Mouse (Mus musculus) heart, postnatal 0 days (tissue): ENCODE data around the gene Sash3. TPM values are rescaled to one million over a fixed set of nuclear protein-coding genes. Genes with fewer than 3 reads are reported as not detected.

Experiments
- ATAC-seq: fragments of 200-750 bp; cut with Nextera tagmentation; 2 replicates; pipeline ENCODE4 v1.8.0; 2017; ENCODE audit warnings: low read depth, moderate number of reproducible peaks, moderate library complexity; ENCODE audit not compliant: insufficient read depth
- DNase-seq: peaks from one replicate; pipeline ENCODE4 v3.0.0-alpha.2; 2016; ENCODE audit warnings: low spot score
- H3K27ac ChIP-seq: fragments of 300-500 bp; sonication (generic); 2 replicates; pipeline ENCODE4 v1.5.1; 2014; ENCODE audit warnings: low read depth, mild to moderate bottlenecking
- H3K27me3 ChIP-seq: fragments of 300-500 bp; sonication (generic); 2 replicates; pipeline ENCODE4 v1.6.1; 2014; ENCODE audit warnings: low read length, mixed read lengths; ENCODE audit not compliant: control insufficient read depth, insufficient read depth
- H3K36me3 ChIP-seq: fragments of 300-500 bp; sonication (generic); replicated peaks from 2 replicates; pipeline ENCODE4 v1.6.1; 2014; ENCODE audit warnings: low read length, mixed read lengths; ENCODE audit not compliant: control insufficient read depth, insufficient read depth
- H3K4me1 ChIP-seq: fragments of 300-500 bp; sonication (generic); 2 replicates; pipeline ENCODE4 v1.6.1; 2014; ENCODE audit warnings: antibody characterized with exemption; ENCODE audit not compliant: control insufficient read depth, insufficient read depth
- H3K4me2 ChIP-seq: fragments of 300-500 bp; sonication (generic); 2 replicates; pipeline ENCODE4 v1.6.1; 2014; ENCODE audit warnings: low read depth, mild to moderate bottlenecking, low read length, moderate library complexity
- H3K4me3 ChIP-seq: fragments of 300-500 bp; sonication (generic); 2 replicates; pipeline ENCODE4 v1.5.1; 2014; ENCODE audit warnings: low read depth, low read length
- H3K9ac ChIP-seq: fragments of 300-500 bp; sonication (generic); replicated peaks from 2 replicates; pipeline ENCODE4 v1.6.1; 2014; ENCODE audit warnings: low read depth, low read length, mixed read lengths
- H3K9me3 ChIP-seq: fragments of 300-500 bp; sonication (generic); replicated peaks from 2 replicates; pipeline ENCODE4 v1.6.1; 2016; ENCODE audit warnings: low read length; ENCODE audit not compliant: control insufficient read depth
- CTCF ChIP-seq: IDR thresholded peaks from 2 replicates; pipeline ENCODE4 v1.5.1; 2016; ENCODE audit warnings: antibody characterized with exemption, control low read depth, low read depth
- EP300 ChIP-seq: IDR thresholded peaks from 2 replicates; pipeline ENCODE4 v1.6.1; 2016; ENCODE audit warnings: antibody characterized with exemption, low read depth
- WGBS: fragments of 180-500 bp; shearing (Covaris S2); extraction: QIAGEN DNeasy Blood & Tissue Kit; methylation state at CpG from one replicate; pipeline ENCODE4 v1.1.7; 2014; 5-methylcytosine and 5-hydroxymethylcytosine counted together
- polyA plus RNA-seq: library from polyadenylated mRNA; unstranded; fragments of >200 nt; fragmentation: Nextera tagmentation; extraction: Ambion mirVana; gene quantifications from 2 replicates; pipeline ENCODE4 v1.2.1, GENCODE M21; 2015
- total RNA-seq: library from RNA; depleted of rRNA; stranded (reverse); fragments of >200 nt; gene quantifications from 2 replicates; pipeline ENCODE4 v1.2.3, GENCODE M21; 2014; ENCODE audit warnings: low replicate concordance; rRNA removed

The Sash3 gene
- total RNA-seq (0.61 and 5.7 TPM in 2 replicates), polyA plus RNA-seq (0.52 and 0.67 TPM in 2 replicates)

- DNase-seq (no peak), ATAC-seq (no peak)
- H3K4me3 ChIP-seq, result peak within 1 kb of the TSS; percentile 18; the same call in 1 of the 2 replicates
- no peaks in the 10 kb centered on the region for H3K27me3 ChIP-seq
- no peaks in the 10 kb centered on the region for H3K36me3 ChIP-seq
- no peaks in the 10 kb centered on the region for H3K9me3 ChIP-seq
- no peak for TF ChIP-seq EP300
- no peak for TF ChIP-seq CTCF
- H3K27ac ChIP-seq, result 0 out of 2 replicates have a peak within 1 kb of the TSS, but pooled peaks have one; percentile 7
- 65% methylated on average over 4 of the region's 4 CpGs for WGBS
- H3K4me1 ChIP-seq, result no peaks in the 10 kb centered on the region
- H3K4me2 ChIP-seq, result no peak within 1 kb of the TSS
- no peak within 1 kb of the TSS for H3K9ac ChIP-seq
Measured at GRCm38 (mm10) chrX:48146262-48146661, at the start of gene Sash3. Sash3 (plus strand) TSS chrX:48146436.

GRCm38 (mm10) chrX:48096580-48096979 lies 49.7 kb upstream of the Sash3 start:
- Histone ChIP-seq H3K9ac (no peak overlapping the region), H3K27ac (no peak overlapping the region), H3K4me2 (no peak overlapping the region), H3K36me3 (no peaks in the 10 kb centered on the region), H3K27me3 (no peaks in the 10 kb centered on the region), H3K9me3 (no peaks in the 10 kb centered on the region), H3K4me1 (no peaks in the 10 kb centered on the region), H3K4me3 (no peak overlapping the region)
- TF ChIP-seq EP300 (no peak), CTCF (no peak)
- no peak for ATAC-seq
- DNase-seq, result no peak
- 73% methylated on average over 8 of the region's 8 CpGs for WGBS

GRCm38 (mm10) chrX:48098470-48099129 lies 47.6 kb upstream of the Sash3 start:
- WGBS, result 72% methylated on average over 9 of the region's 9 CpGs

GRCm38 (mm10) chrX:48099871-48100270 lies 46.4 kb upstream of the Sash3 start:
- Histone ChIP-seq H3K27me3 (no peaks in the 10 kb centered on the region), H3K4me1 (no peaks in the 10 kb centered on the region), H3K4me2 (no peak overlapping the region), H3K36me3 (no peaks in the 10 kb centered on the region), H3K27ac (no peak overlapping the region), H3K9ac (no peak overlapping the region), H3K9me3 (no peaks in the 10 kb centered on the region), H3K4me3 (no peak overlapping the region)
- TF ChIP-seq CTCF, result peak; percentile 65
- no peak for TF ChIP-seq EP300
- DNase-seq (no peak), ATAC-seq (no peak)
- WGBS, result 46% methylated on average over 1 of the region's 1 CpGs

More at GRCm38 (mm10) chrX:48098470-48099129, 47.6 kb upstream of the Sash3 start:
- Histone ChIP-seq H3K4me2 (no peak overlapping the region), H3K27ac (no peak overlapping the region), H3K4me1 (no peaks in the 10 kb centered on the region), H3K9me3 (no peaks in the 10 kb centered on the region), H3K4me3 (no peak overlapping the region), H3K27me3 (no peaks in the 10 kb centered on the region), H3K9ac (no peak overlapping the region), H3K36me3 (no peaks in the 10 kb centered on the region)
- no peak for TF ChIP-seq CTCF
- TF ChIP-seq EP300, result no peak
- DNase-seq (peak; percentile 5), ATAC-seq (no peak)

- no peaks in the 10 kb centered on the region for H3K9me3 ChIP-seq
- H3K4me3 ChIP-seq, result no peak overlapping the region
- 80% methylated on average over 3 of the region's 3 CpGs for WGBS
- no peak for TF ChIP-seq EP300
- TF ChIP-seq CTCF, result no peak
- no peak overlapping the region for H3K27ac ChIP-seq
- ATAC-seq (no peak), DNase-seq (no peak)
- H3K9ac ChIP-seq, result no peak overlapping the region
- no peaks in the 10 kb centered on the region for H3K27me3 ChIP-seq
- no peaks in the 10 kb centered on the region for H3K4me1 ChIP-seq
- H3K4me2 ChIP-seq, result no peak overlapping the region
- no peaks in the 10 kb centered on the region for H3K36me3 ChIP-seq
Measured at GRCm38 (mm10) chrX:48103256-48103655, 43.0 kb upstream of the Sash3 start.
